Mouse (Mus musculus) myocyte (in vitro differentiated cells): ENCODE measurements around the gene Cacna1f. TPM values are rescaled to one million over a fixed set of nuclear protein-coding genes. Genes with fewer than 3 reads are reported as not detected.

ENCODE experiments used
- H3K27me3 ChIP-seq: one replicate; pipeline ENCODE4 v1.6.1; 2011; ENCODE audit not compliant: control insufficient read depth, insufficient read depth, insufficient read length
- H3K36me3 ChIP-seq: one replicate; pipeline ENCODE4 v1.6.1; 2011; ENCODE audit not compliant: control insufficient read depth, insufficient read depth
- H3K4me2 ChIP-seq: one replicate; pipeline ENCODE4 v1.6.1; 2011; ENCODE audit warnings: low read depth, control low read depth
- H3K4me3 ChIP-seq: one replicate; pipeline ENCODE4 v1.5.1; 2011; ENCODE audit warnings: mild to moderate bottlenecking, control low read depth, moderate library complexity
- H3K79me2 ChIP-seq: one replicate; pipeline ENCODE4 v1.6.1; 2011; ENCODE audit not compliant: control insufficient read depth, insufficient read depth
- H3ac ChIP-seq: one replicate; pipeline ENCODE4 v1.6.1; 2011; ENCODE audit not compliant: control insufficient read depth, insufficient read length
- CEBPB ChIP-seq: IDR thresholded peaks from 2 replicates; pipeline ENCODE4 v1.6.1; 2011; ENCODE audit warnings: mild to moderate bottlenecking, moderate library complexity; ENCODE audit not compliant: poor library complexity, insufficient read depth, severe bottlenecking
- E2F4 ChIP-seq: IDR thresholded peaks from one replicate; pipeline ENCODE4 v1.6.1; 2011; ENCODE audit warnings: mild to moderate bottlenecking, control low read depth, moderate library complexity; ENCODE audit not compliant: insufficient read depth
- MAX ChIP-seq: IDR thresholded peaks from one replicate; pipeline ENCODE4 v1.6.1; 2011; ENCODE audit warnings: low read depth, mild to moderate bottlenecking, control low read depth
- MYOD1 ChIP-seq, 3 experiments: IDR thresholded peaks; one replicate each; pipeline ENCODE4 v1.6.1; 2011; ENCODE audit warnings: control low read depth in 2 of 3, low read depth in 2 of 3, mild to moderate bottlenecking in 2 of 3, moderate library complexity in 1 of 3; ENCODE audit not compliant: insufficient read length in 2 of 3, control insufficient read depth in 1 of 3
- MYOG ChIP-seq, 3 experiments: IDR thresholded peaks; one replicate each; pipeline ENCODE4 v1.6.1; 2011; ENCODE audit warnings: control low read depth in 2 of 3, low read depth in 2 of 3, mild to moderate bottlenecking in 2 of 3; ENCODE audit not compliant: insufficient read length in 2 of 3, control insufficient read depth in 1 of 3, insufficient read depth in 1 of 3
- POLR2A ChIP-seq: IDR thresholded peaks from one replicate; pipeline ENCODE4 v1.6.1; 2011; ENCODE audit warnings: low read depth, mild to moderate bottlenecking, control low read depth, moderate library complexity; ENCODE audit not compliant: insufficient read length
- POLR2AphosphoS2 ChIP-seq: IDR thresholded peaks from one replicate; pipeline ENCODE4 v1.6.1; 2011; ENCODE audit warnings: low read depth, control low read depth; ENCODE audit not compliant: insufficient read length
- REST ChIP-seq: IDR thresholded peaks from one replicate; pipeline ENCODE4 v1.6.1; 2011; ENCODE audit warnings: mild to moderate bottlenecking, control low read depth, moderate library complexity; ENCODE audit not compliant: insufficient read depth, insufficient read length
- SRF ChIP-seq: IDR thresholded peaks from one replicate; pipeline ENCODE4 v1.6.1; 2011; ENCODE audit warnings: low read depth; ENCODE audit not compliant: control insufficient read depth, insufficient read length
- TCF12 ChIP-seq: IDR thresholded peaks from one replicate; pipeline ENCODE4 v1.6.1; 2011; ENCODE audit warnings: mild to moderate bottlenecking, control low read depth; ENCODE audit not compliant: poor library complexity, insufficient read depth, severe bottlenecking
- TCF3 ChIP-seq: IDR thresholded peaks from one replicate; pipeline ENCODE4 v1.6.1; 2011; ENCODE audit warnings: low read depth, control low read depth; ENCODE audit not compliant: insufficient read length
- USF1 ChIP-seq: IDR thresholded peaks from one replicate; pipeline ENCODE4 v1.6.1; 2011; ENCODE audit warnings: low read depth, mild to moderate bottlenecking, control low read depth, moderate library complexity
- polyA plus RNA-seq: library from polyadenylated mRNA; unstranded; fragments of >200 nt; fragmentation: generic; extraction: Trizol; gene quantifications from one replicate; pipeline ENCODE4 v1.2.1, GENCODE M21; 2012; ENCODE audit warnings: missing spikeins

Gene Cacna1f
- polyA plus RNA-seq, 1 experiment, result not detected

DNA sequence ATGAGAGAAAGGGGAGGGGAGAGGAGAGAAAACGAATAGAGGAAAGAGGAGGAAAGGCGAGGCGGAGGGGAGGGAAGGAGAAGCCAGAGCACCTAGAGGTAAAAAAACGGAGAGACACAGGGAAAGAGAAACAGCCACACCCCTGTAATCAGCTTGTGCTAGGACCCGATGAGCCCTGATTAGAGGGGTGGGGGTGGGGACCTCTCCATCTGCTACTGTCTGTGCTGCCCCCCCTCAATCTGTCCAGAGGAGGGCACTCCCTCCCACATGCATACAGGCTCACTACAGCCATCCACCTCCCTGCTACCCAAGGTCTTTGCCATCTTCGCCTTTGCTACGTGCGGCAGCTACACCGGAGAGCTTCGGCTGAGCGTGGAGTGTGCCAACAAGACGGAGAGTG is 33.9 kb downstream of the Cacna1f start:
- no peak overlapping the region for H3ac ChIP-seq
- no peaks in the 10 kb centered on the region for H3K79me2 ChIP-seq
- no peak overlapping the region for H3K4me2 ChIP-seq
- no peaks in the 10 kb centered on the region for H3K36me3 ChIP-seq
- H3K27me3 ChIP-seq, result no peaks in the 10 kb centered on the region
- no peak for TF ChIP-seq MAX
- TF ChIP-seq POLR2AphosphoS2, result no peak
- TF ChIP-seq CEBPB, result no peak
- no peak for TF ChIP-seq USF1
- no peak for TF ChIP-seq SRF
- TF ChIP-seq MYOG (IDR thresholded peaks at IDR 0.05; ENCODE audit: control insufficient read depth in 1 of 3, insufficient read depth in 1 of 3, insufficient read length in 2 of 3, low read depth in 2 of 3), result no peak
- TF ChIP-seq POLR2A, result no peak
- TF ChIP-seq MYOD1 (IDR thresholded peaks at IDR 0.05; ENCODE audit: control insufficient read depth in 1 of 3, insufficient read length in 2 of 3, low read depth in 2 of 3), result no peak
- no peak for TF ChIP-seq TCF3
- TF ChIP-seq REST, result no peak
- TF ChIP-seq E2F4, result no peak
- no peak for TF ChIP-seq TCF12
- no peak overlapping the region for H3K4me3 ChIP-seq

DNA sequence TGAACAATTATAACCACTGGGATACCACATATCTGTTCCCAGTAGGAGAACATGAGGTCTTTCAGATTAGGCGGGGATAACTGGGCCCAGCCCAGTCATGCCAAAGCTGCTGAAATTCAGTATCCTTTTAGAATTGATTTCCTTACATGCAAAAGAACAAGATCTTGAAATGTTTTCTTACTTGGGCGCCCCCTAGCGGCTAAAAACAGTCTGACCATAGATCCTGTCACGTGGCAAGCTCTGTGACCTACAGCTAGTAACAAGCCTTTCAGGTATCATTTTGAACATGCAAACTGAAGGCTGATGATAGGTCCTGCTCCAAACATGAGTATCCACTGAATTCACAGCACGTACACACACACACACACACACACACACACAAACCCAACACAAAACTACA is 38.5 kb downstream of the Cacna1f start:
- Histone ChIP-seq H3K36me3 (no peaks in the 10 kb centered on the region), H3ac (no peak overlapping the region), H3K4me2 (no peak overlapping the region), H3K79me2 (no peaks in the 10 kb centered on the region), H3K4me3 (no peak overlapping the region), H3K27me3 (no peaks in the 10 kb centered on the region)
- no peak for TF ChIP-seq TCF12
- peak; percentile 93 for TF ChIP-seq USF1

- Histone ChIP-seq H3K36me3 (no peaks in the 10 kb centered on the region), H3K4me2 (peak overlapping the region; percentile 72), H3K27me3 (no peaks in the 10 kb centered on the region), H3ac (no peak overlapping the region), H3K79me2 (no peaks in the 10 kb centered on the region), H3K4me3 (peak overlapping the region; percentile 26)
- no peak for TF ChIP-seq MAX
- TF ChIP-seq TCF12, result no peak
- no peak for TF ChIP-seq MYOG (IDR thresholded peaks at IDR 0.05; ENCODE audit: control insufficient read depth in 1 of 3, insufficient read depth in 1 of 3, insufficient read length in 2 of 3, low read depth in 2 of 3)
- TF ChIP-seq POLR2AphosphoS2, result peak; percentile 25
- no peak for TF ChIP-seq USF1
- no peak for TF ChIP-seq MYOD1 (IDR thresholded peaks at IDR 0.05; ENCODE audit: control insufficient read depth in 1 of 3, insufficient read length in 2 of 3, low read depth in 2 of 3)
- TF ChIP-seq REST, result no peak
- TF ChIP-seq SRF, result no peak
- TF ChIP-seq TCF3, result no peak
- peak; percentile 66 for TF ChIP-seq POLR2A
- no peak for TF ChIP-seq CEBPB
- TF ChIP-seq E2F4, result no peak
These were observed 41.9 kb downstream of the Cacna1f start for GRCm38 (mm10) chrX:7648671-7649304.

DNA sequence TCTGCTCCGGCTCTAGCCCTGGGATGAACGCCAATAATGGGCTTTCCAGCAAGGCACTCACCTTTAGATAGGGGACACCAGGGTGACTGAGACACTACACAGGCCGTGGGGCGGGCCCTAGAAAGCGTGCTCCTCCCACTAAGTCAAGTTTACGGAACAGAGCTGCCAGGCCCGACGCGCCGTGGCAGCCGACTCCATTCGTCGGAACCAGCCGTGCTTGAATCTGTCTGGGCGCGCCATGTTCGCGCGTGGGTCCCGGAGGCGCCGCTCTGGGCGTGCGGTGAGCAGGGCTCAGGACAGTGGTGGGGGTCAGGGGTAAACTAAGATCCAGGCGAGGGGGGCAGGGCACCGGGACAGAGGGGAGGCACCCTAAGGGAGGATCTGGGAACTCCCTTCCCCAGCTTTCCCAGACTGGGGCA is 50.3 kb downstream of the Cacna1f start, which contains the start of gene Prickle3:
Prickle3 (plus strand) TSS at position 40 of the 419 bp plus-strand sequence.
- no peaks in the 10 kb centered on the region for H3K36me3 ChIP-seq
- peak within 1 kb of the TSS; percentile 22 for H3K4me3 ChIP-seq
- no peaks in the 10 kb centered on the region for H3K27me3 ChIP-seq
- no peaks in the 10 kb centered on the region for H3K79me2 ChIP-seq
- no peak within 1 kb of the TSS for H3ac ChIP-seq
- TF ChIP-seq POLR2AphosphoS2 (peak; percentile 20), POLR2A (peak; percentile 62), CEBPB (no peak)
- peak within 1 kb of the TSS; percentile 75 for H3K4me2 ChIP-seq

DNA sequence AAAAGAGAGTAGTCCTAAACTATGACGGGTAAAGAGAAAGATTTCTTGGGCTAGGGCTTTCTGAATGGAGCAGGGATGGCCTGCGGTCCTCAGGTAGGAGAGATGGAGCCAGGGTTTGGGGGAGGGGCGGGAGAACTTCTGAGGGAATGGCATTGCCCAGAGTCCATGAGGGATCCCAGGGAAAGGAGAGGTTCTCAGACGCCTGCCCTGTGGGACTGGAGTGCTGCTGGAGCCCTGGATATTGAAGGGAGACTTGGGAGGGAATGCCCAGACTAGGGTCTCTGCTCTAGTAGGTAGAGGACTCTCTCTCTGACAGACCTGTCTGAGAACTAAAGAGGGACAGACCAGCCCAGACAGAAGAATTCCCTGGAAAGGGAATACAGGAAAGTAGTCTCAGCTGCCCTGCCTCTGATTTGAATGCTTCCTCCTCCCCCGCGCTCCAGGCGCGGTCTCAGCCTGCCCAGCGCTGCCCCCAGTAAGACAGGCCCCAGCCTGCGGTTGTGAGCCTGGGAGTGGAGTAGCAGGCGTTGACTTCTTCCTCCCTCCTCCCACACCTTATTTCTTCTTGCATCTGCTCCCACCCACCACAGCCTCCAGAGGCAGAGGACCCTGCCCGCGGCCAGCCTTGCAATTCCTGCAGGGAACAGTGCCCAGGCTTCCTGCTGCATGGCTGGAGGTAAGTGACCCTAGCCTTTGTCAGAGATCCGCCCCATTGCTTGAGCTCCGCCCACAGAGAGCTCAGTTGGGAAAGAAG is 51.3 kb downstream of the Cacna1f start:
- H3K79me2 ChIP-seq, result no peaks in the 10 kb centered on the region
- H3ac ChIP-seq, result no peak overlapping the region
- H3K4me3 ChIP-seq, result peak overlapping the region; percentile 22
- H3K4me2 ChIP-seq, result peak overlapping the region; percentile 75
- H3K36me3 ChIP-seq, result no peaks in the 10 kb centered on the region
- no peaks in the 10 kb centered on the region for H3K27me3 ChIP-seq
- no peak for TF ChIP-seq E2F4
